8 mouse cellular contexts compared by ENCODE assay signal in the genomic region with DNA sequence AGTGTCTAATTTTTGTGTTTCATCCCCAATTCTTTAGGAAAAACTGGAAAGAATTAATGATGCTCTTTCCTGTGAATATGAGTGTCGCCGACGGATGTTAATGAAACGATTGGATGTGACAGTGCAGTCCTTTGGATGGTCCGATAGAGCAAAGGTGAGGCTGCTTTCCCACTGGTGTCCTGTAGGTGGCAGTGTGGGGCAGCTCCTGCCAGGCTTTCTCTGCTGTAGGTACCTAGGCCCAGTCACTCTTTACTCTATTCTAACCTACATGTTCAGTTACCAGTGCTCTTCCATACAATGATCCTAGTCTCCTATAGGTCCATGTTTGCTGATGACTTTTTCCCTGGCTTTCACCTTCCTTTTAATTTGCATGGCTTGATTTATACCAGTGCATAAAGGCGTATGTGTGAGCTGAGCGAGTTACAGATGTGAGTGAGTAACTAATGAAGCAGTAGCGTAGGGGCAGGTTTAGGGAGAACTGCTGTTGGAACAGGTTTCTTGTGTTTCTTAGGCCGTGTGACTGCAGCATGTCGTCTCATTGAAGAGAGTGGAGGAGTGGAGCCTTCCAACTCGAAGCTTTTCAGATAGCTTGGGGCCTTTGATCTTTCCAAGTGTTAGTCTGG. TPM values are rescaled to one million over a fixed set of nuclear protein-coding genes. Genes with fewer than 3 reads are reported as not detected.
DNase-seq lines count a peak whose midpoint lies in the region; ATAC-seq lines count a peak whose summit lies in the region.

No protein-coding gene starts in this region.

- no peaks in the 10 kb centered on the region for H3K9me3 ChIP-seq in limb, embryonic 11.5 days (ENCODE audit: control insufficient read depth, low read length)

- peaks cover 5% of the 10 kb centered on the region; the same call in 1 of the 2 replicates for H3K36me3 ChIP-seq in limb, embryonic 11.5 days (ENCODE audit: control insufficient read depth, insufficient read depth, low read length)

- H3K4me2 ChIP-seq in limb, embryonic 11.5 days (ENCODE audit: low read depth, severe bottlenecking): no peak overlapping the region

- H3K9ac ChIP-seq in limb, embryonic 11.5 days (ENCODE audit: low read length): no peak overlapping the region

- no peaks in the 10 kb centered on the region for H3K27me3 ChIP-seq in limb, embryonic 11.5 days (ENCODE audit: control insufficient read depth, insufficient read depth, low read length)

- WGBS in limb, embryonic 11.5 days: 70% methylated on average over 11 of the region's 11 CpGs

- peak; percentile 95 for ATAC-seq in common myeloid progenitor, adult 5-6 weeks (replicated peaks; ENCODE audit: low read depth, poor library complexity, severe bottlenecking)
- ATAC-seq in limb, embryonic 11.5 days (ENCODE audit: insufficient number of reproducible peaks, low FRiP score, low TSS enrichment, low read depth): no peak
- ATAC-seq in monocyte, adult 5-6 weeks (replicated peaks; ENCODE audit: insufficient number of reproducible peaks, low FRiP score, low TSS enrichment, poor library complexity, severe bottlenecking): peak; percentile 94

- H3K4me1 ChIP-seq in limb, embryonic 11.5 days (ENCODE audit: control insufficient read depth, insufficient read depth, low read length): no peaks in the 10 kb centered on the region

- DNase-seq in 3T3-L1 (ENCODE audit: low read depth, low spot score): peak; percentile 76
- DNase-seq in adipocyte (ENCODE audit: low spot score): peak; percentile 60
- peak; percentile 8 to 16 for DNase-seq in gastrocnemius, adult 8-10 months (ENCODE audit: low spot score in 2 of 2)
- DNase-seq in kidney, adult 18-20 months: peak; percentile 68
- DNase-seq in limb, embryonic 11.5 days (ENCODE audit: low spot score): peak; percentile 78
- DNase-seq in spleen, postnatal 36 days (ENCODE audit: low spot score in 2 of 2): peak; percentile 55 to 60

- H3K27ac ChIP-seq in limb, embryonic 11.5 days (replicated peaks; ENCODE audit: low read depth, low read length): no peak overlapping the region

- no peak overlapping the region for H3K4me3 ChIP-seq in limb, embryonic 11.5 days (ENCODE audit: low read depth, low read length)

RNA-seq across cellular contexts. Expression of a gene that starts 14.4 kb away (rescaled TPM):
- 18.2 and 42.2 TPM in 2 replicates for total RNA-seq in common myeloid progenitor, adult 5-6 weeks (2017)
- total RNA-seq in gastrocnemius, adult 8-10 months (2022): 10 to 100 TPM; 19.3 to 22.4 (median 19.7) TPM
- 7.6 and 11.1 TPM in 2 replicates for polyA plus RNA-seq in limb, embryonic 11.5 days (2014; fragmentation: Nextera tagmentation; extraction: Ambion mirVana)
- 11.1 to 18.6 TPM (median 14.0 TPM) in 3 replicates for total RNA-seq in monocyte, adult 5-6 weeks (2017)

Comparison
In these comparisons a context has a peak if more than half of its experiments do, and no peak if none do; other contexts are left out.
1. DNase-seq: peak in every context shown above with its lines; median percentile 78 in limb, embryonic 11.5 days; 76 in 3T3-L1; 68 in kidney, adult 18-20 months; 60 in adipocyte; 58 in spleen, postnatal 36 days; 12 in gastrocnemius, adult 8-10 months.